Mouse (Mus musculus) lung, postnatal 25 days (tissue): Measurements from ENCODE around the gene Plk3.
A peak's percentile ranks its signal among the peaks of the same experiment; 100 is the strongest.

Source experiments
- DNase-seq: peaks from one replicate; pipeline ENCODE4 v3.0.0; 2022; ENCODE audit warnings: low spot score

The Plk3 gene

GRCm38 (mm10) chr4:117119636-117120035, 14.1 kb downstream of the Plk3 start:
- DNase-seq, result no peak

- DNase-seq, result no peak
Observed at GRCm38 (mm10) chr4:117117931-117118330, 15.8 kb downstream of the Plk3 start.

- DNase-seq, result no peak
Observed at GRCm38 (mm10) chr4:117115592-117115991, 18.2 kb downstream of the Plk3 start.

- DNase-seq, result no peak
Observed at GRCm38 (mm10) chr4:117113237-117113636, 20.5 kb downstream of the Plk3 start.

- DNase-seq, result no peak
Observed at GRCm38 (mm10) chr4:117110985-117111384, 22.8 kb downstream of the Plk3 start.

GRCm38 (mm10) chr4:117110249-117110648, 23.5 kb downstream of the Plk3 start:
- DNase-seq, result no peak

- no peak for DNase-seq
Observed at GRCm38 (mm10) chr4:117109330-117109729, 24.4 kb downstream of the Plk3 start.

- DNase-seq, result no peak
Observed at GRCm38 (mm10) chr4:117108524-117108849, 25.3 kb downstream of the Plk3 start.

- DNase-seq, result no peak
Observed at GRCm38 (mm10) chr4:117107813-117108523, 25.8 kb downstream of the Plk3 start.

GRCm38 (mm10) chr4:117105127-117105526, 28.6 kb downstream of the Plk3 start:
- no peak for DNase-seq

GRCm38 (mm10) chr4:117104672-117105071, 29.1 kb downstream of the Plk3 start:
- no peak for DNase-seq

GRCm38 (mm10) chr4:117101218-117101617, 32.5 kb downstream of the Plk3 start:
- peak; percentile 34 for DNase-seq

- no peak for DNase-seq
Observed at GRCm38 (mm10) chr4:117100036-117100435, 33.7 kb downstream of the Plk3 start.

GRCm38 (mm10) chr4:117098764-117099036, 35.1 kb downstream of the Plk3 start:
- no peak for DNase-seq

- no peak for DNase-seq
Observed at GRCm38 (mm10) chr4:117097969-117098763, 35.6 kb downstream of the Plk3 start.

- no peak for DNase-seq
Observed at GRCm38 (mm10) chr4:117096666-117097065, 37.1 kb downstream of the Plk3 start.

- peak; percentile 57 for DNase-seq
Observed at GRCm38 (mm10) chr4:117095551-117096452, 38.0 kb downstream of the Plk3 start, which contains the start of gene Ptch2. Gene Ptch2, plus strand, starts transcription at chr4:117096075.

GRCm38 (mm10) chr4:117094626-117095361, 39.0 kb downstream of the Plk3 start:
- no peak for DNase-seq

- no peak for DNase-seq
Observed at GRCm38 (mm10) chr4:117090586-117090985, 43.2 kb downstream of the Plk3 start.

- DNase-seq, result no peak
Observed at GRCm38 (mm10) chr4:117087948-117088640, 45.7 kb downstream of the Plk3 start.
